Mouse (Mus musculus) regulatory T cell (primary cell): Measurements from ENCODE around the gene Zfp174.
"Not testable (repeated sequence)": the region's sequence is repeated elsewhere in the genome, so short reads cannot be mapped to it uniquely, and the experiment has no call there.

Experiments used
- in situ Hi-C: fragments of 300-600 bp; cut with MboI, MseI; formaldehyde crosslinking; loops from one replicate; pipeline ENCODE4 v1.15.1; 2025; ENCODE audit warnings: high pct_unique_total_duplicates

Gene Zfp174

GRCm38 (mm10) chr16:3846711-3847518, at the start of gene Zfp174:
TSS of gene Zfp174 (plus strand) at chr16:3847268.
- in situ Hi-C loops, result loop anchor here (5.0 kb wide), 1 partner anchor 105 kb away; the partner anchor contains the start of gene Zfp263

DNA sequence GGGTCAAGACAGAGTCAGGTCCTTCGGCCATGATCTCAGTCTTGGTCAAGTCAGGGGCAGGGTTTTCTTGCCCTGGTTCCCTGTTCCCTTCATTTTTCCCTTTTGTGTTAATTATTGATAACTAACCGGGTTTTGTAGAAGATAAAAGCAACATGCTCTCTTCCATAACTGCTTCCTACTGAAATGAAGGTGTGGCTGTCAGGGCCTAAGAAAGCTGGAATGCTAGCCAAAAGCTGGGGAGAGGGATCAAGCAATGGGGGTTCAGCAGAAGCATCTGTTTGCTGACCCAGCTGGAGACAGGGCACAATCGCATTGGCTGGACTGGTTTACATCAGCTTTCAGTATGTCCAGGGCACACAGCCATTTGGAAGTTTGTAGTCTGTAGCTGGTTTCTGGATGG, 38.9 kb upstream of the Zfp174 start:
- in situ Hi-C loops, result no loop called here

DNA sequence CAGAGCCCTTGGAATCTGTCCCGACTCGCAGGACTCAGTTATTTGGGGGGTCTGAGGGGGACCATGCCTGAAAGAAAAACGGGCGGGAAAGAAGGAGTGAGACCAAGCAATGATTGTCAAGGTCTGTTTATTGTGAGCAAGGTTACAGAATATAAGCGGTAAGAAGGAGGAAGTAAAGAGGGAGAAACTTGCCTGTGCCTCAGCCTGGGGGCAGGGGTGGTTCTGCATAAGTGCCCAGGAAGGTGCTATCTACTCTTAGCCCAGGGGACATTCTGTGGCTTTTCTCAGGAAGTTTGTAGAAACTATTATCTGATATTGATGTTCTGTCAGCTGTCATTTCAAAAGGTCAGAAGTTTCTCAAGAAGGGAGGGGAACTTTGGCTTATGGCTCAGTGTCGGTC, 32.4 kb upstream of the Zfp174 start:
- in situ Hi-C loops, result not testable (repeated sequence)

DNA sequence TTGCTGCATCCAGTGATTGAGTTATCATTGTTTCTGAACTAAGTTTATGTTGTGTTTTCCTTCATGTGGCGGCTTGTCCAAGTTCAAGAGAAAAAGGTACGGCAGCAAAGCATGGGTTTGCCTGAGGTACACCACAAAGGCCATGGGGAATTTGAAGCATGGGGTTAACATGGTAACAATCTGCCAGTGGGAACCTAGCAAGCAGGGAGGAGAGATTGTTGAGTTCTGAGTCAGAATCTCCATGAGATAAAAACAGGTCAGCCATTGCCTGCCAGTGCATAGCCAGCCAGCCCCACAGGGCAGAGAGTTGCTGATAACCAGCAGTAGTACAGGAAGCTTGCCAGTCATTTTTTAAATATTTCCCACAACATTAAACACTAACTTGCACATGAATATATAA, 26.9 kb upstream of the Zfp174 start:
- in situ Hi-C loops, result no loop called here

DNA sequence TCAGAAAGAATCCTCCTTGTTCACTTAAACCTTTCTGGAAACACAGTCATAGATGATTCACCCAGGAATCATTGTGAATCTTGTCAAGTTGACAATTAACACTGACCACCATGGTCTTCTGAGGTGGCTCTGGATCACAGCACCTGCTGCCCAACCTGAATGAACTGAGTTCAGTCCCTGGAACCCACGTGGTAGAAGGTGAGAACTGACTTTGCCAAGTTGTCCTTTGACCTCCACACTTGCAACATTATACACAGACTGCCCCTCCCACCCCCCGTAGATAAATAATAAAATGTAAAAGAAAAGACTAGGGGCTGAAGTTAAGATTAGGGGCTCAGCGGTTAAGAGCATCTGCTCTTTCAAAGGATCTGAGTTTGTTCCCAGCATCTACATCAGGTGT, 19.0 kb upstream of the Zfp174 start:
- in situ Hi-C loops, result no loop called here

- in situ Hi-C loops, result no loop called here
Observed at GRCm38 (mm10) chr16:3829727-3830126, 17.3 kb upstream of the Zfp174 start.

GRCm38 (mm10) chr16:3830588-3831109, 16.4 kb upstream of the Zfp174 start, which contains the start of gene Olfr15:
TSS of gene Olfr15 (plus strand) at chr16:3830878.
- in situ Hi-C loops, result no loop called here

DNA sequence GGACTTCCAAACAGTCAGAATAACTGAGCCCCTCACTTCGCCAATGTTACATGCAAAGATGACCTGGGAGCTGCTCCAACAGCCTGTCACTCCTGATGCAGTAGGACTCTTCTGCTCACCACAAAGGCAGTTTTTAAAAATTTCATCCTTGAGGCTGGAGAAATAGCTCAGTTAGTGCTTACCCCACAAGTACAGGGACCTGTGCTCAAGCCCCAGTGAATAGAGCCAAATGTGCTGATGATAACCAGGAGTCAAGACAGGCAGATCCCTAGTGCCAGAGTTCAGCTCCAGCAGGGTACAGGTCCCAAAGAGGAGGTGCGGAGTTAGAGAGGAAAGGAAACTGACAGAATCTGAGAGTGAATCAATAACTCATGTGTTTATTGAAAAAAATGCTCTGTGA, 11.6 kb upstream of the Zfp174 start:
- in situ Hi-C loops, result no loop called here

GRCm38 (mm10) chr16:3839157-3839885, 7.7 kb upstream of the Zfp174 start:
- in situ Hi-C loops, result no loop called here

DNA sequence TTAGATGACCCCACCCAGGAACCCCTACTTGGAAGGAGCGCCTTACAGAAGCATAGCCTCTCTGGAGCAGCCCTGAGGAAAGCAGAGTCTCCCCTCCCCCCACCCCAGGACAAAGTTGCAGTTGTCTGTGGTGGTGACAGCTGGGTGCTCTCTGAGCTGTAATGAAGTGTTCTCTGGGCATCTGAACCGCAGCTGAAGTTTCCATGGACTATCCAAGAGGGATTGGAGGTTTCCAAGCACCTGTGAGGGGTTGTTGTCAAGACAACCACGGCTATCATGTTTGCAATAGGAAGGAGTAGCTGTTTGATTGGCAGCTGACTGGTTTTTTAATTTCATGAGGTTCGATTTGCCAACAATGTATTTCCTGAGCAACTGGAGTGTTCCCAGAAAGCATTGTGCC, 4.1 kb upstream of the Zfp174 start:
- in situ Hi-C loops, result no loop called here

DNA sequence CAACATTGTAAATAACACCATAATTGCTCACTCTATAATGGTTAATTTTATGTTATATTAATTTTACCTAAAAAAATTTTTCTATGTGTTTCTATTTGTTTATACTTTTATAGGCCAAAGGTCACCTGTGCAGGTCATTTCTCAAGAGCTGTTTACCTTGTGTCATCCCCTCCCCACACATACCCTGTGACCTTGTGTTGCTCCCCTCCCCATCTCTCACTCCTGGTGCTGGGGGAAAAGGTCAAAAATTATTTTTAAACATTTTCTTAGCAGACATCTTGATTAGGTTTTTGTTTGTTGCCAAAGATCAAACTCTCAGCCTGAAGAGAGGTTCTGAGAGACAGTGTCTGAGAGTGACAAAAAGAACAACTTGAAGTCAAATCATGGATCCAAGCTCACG, 3.3 kb upstream of the Zfp174 start:
- in situ Hi-C loops, result no loop called here

DNA sequence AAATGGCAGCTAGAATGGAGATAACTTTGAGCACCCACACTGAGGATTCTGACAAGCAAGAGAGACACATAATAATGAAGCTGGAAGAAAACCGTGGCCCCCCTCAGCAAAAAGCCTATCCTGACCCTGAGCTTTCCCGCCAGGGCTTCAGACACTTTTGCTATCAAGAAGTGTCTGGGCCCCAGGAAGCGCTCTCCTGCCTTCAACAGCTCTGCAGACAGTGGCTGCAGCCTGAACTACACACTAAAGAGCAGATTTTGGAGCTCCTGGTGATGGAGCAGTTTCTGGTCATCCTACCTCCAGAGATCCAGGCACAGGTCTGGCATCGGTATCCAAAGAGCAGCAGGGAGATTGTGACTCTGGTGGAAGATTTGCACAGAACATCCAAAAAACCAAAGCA, 803 bp downstream of the Zfp174 start:
- in situ Hi-C loops, result loop anchor here (5.0 kb wide), 1 partner anchor 106 kb away; the partner anchor contains the start of gene Zfp263

DNA sequence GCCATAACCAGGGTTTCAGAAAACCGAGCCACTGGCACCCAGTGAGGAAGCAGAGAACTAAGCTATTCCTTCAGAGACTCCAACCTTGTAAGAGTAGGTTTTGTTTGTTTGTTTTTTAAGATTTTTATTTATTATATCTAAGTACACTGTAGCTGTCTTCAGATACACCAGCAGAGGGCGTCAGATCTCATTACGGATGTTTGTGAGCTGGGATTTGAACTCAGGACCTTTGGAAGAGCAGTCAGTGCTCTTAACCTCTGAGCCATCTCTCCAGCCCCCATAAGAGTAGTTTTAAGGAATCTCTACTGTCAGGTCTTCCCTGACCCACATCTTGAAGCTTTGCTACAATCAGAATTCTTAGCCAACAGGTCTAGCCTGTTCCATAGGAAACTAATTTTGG, 1.3 kb downstream of the Zfp174 start:
- in situ Hi-C loops, result loop anchor here (5.0 kb wide), 1 partner anchor 106 kb away; the partner anchor contains the start of gene Zfp263

- in situ Hi-C loops, result not testable (repeated sequence)
Observed at GRCm38 (mm10) chr16:3851301-3851700, 4.2 kb downstream of the Zfp174 start.

DNA sequence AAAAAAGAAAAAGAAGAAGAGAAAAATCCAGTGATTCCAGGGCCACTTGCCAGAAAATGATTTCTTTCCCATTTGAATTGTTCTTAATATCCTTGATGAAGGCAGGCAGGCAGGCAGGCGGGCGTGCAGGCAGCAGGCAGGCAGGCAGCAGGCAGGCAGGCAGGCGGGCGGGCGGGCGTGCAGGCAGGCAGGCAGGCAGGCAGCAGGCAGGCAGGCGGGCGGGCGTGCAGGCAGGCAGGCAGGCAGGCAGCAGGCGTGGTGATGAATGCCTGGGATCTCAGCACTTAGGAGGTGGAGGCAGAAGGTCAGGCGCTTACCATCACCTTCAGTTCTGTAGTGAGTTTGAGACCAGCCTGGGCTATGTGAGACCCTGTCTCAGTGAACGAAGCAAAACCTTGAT, 5.5 kb downstream of the Zfp174 start:
- in situ Hi-C loops, result no loop called here

DNA sequence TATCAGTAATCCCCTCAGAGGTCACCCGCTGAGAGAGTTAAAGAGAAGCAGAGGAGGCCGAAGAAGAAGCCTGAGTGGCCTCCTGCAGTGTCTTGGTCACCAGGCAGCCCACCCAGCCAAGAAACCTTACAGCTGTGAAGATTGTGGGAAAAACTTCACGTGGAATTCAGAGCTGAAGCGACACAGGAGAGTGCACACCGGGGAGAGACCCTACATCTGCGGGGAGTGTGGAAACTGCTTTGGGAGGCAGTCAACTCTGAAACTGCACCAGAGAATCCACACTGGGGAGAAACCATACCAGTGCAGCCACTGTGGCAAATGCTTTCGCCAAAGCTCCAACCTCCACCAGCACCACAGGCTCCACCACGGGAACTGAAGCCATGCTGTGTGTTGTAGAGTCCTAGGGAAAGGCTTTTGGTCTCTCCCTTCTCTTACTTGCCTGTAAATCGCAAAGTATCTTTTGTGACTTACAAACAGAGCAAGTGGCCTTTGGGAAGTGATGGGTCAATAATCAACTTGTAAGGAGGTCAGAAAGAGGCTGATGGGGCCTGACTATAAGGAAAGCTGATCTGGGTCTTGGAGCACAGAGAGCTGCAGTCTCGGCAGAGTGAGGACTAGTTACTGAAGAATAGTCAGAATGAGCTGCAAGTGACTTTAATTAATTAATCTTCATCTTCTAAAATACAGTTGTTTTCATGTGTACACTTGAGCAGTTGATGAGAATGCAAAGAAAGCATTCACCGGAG, 7.5 kb downstream of the Zfp174 start:
- in situ Hi-C loops, result no loop called here

GRCm38 (mm10) chr16:3855776-3856175, 8.7 kb downstream of the Zfp174 start:
- in situ Hi-C loops, result no loop called here

GRCm38 (mm10) chr16:3859254-3859653, 12.2 kb downstream of the Zfp174 start:
- in situ Hi-C loops, result no loop called here

DNA sequence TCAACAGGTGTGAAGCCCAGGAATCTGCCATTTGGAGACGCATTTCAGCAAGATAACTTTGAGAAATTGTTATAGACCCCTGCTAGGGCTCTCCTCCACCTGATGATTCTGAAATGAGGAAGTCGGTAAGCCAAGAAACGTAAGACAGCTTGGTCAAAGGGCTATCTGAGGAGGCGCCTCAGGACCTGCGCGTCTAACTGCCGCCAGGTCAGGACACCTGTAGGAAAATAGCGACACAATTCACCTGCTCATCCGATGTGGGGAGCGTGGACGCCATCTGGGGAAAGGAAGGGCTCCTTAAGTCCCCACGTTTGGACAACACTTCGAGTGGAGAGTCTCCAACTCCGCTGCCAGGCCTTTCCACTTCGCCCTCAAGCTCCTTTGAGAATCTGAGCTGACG, 24.7 kb downstream of the Zfp174 start:
- in situ Hi-C loops, result no loop called here

DNA sequence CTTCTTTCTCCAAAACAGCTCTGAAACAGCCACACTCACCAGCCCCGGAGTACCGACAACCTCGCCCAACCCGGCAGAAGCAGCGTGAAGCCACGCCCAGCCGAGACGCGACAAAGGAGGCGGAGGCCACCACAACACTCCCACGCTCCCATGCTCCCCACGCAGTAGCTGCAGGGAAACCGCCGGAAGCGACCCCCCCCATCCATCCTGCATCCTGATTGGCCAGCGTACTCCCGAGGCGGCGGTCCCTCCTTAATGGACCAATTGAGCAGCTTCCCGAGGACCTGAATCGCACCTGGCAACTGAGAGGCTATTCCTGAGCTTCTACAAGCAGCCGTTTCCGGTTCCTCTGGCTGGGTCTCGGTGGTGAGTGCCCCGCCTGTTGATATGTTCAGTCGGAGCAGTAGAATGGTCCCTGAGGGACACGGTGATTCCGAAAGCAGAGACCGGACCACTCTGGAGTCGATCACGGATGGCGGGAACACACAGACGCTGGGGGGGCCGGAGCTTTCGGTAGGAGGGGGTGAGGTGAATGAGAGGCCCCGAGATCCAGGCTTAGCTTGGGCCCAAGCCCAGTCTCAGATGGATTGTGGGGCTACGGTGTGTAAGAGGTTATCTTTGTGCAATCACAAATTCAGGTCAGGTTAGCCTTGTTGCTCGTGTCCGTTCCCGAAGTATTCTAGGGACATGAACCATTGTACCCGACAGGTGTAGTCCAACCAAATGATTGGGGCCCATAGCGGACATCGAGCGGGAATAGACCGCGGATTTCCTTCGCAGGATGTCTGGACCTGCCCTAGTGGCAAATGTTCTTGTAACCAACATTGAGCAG, 25.4 kb downstream of the Zfp174 start, which contains the start of gene Naa60:
TSS of gene Naa60 (plus strand) at position 160 of the 832 bp plus-strand sequence.
- in situ Hi-C loops, result no loop called here

- in situ Hi-C loops, result no loop called here
Observed at GRCm38 (mm10) chr16:3876346-3876745, 29.3 kb downstream of the Zfp174 start.
